Mouse (Mus musculus) hindbrain, embryonic 10.5 days (tissue): Measurements from ENCODE around the gene Zfp637. TPM values are rescaled to one million over a fixed set of nuclear protein-coding genes. Genes with fewer than 3 reads are reported as not detected.

ENCODE experiments used
- DNase-seq: peaks from one replicate; pipeline ENCODE4 v3.0.0-alpha.2; 2017; ENCODE audit warnings: low spot score
- H3K27ac ChIP-seq: fragments of 300-500 bp; sonication (generic); 2 replicates; pipeline ENCODE4 v1.5.1; 2016; ENCODE audit warnings: mild to moderate bottlenecking, moderate library complexity
- H3K27me3 ChIP-seq: fragments of 300-500 bp; sonication (generic); 2 replicates; pipeline ENCODE4 v1.6.1; 2016; ENCODE audit warnings: mild to moderate bottlenecking; ENCODE audit not compliant: poor library complexity, insufficient read depth, severe bottlenecking
- H3K36me3 ChIP-seq: fragments of 300-500 bp; sonication (generic); 2 replicates; pipeline ENCODE4 v1.6.1; 2016; ENCODE audit warnings: mild to moderate bottlenecking, moderate library complexity
- H3K4me1 ChIP-seq: fragments of 300-500 bp; sonication (generic); replicated peaks from 2 replicates; pipeline ENCODE4 v1.6.1; 2016; ENCODE audit warnings: mild to moderate bottlenecking
- H3K4me3 ChIP-seq: fragments of 300-500 bp; sonication (generic); 2 replicates; pipeline ENCODE4 v1.5.1; 2016; ENCODE audit warnings: mild to moderate bottlenecking, moderate library complexity
- H3K9me3 ChIP-seq: fragments of 300-500 bp; sonication (generic); 2 replicates; pipeline ENCODE4 v1.6.1; 2016; ENCODE audit warnings: mild to moderate bottlenecking, moderate library complexity
- WGBS: fragments of 180-500 bp; shearing (Covaris S2); methylation state at CpG from one replicate; pipeline ENCODE4 v1.1.7; 2016; 5-methylcytosine and 5-hydroxymethylcytosine counted together
- polyA plus RNA-seq: library from polyadenylated mRNA; unstranded; fragments of >200 nt; fragmentation: Nextera tagmentation; extraction: Ambion mirVana; gene quantifications from 2 replicates; pipeline ENCODE4 v1.2.1, GENCODE M21; 2016

Zfp637 gene
- polyA plus RNA-seq, 1 experiment from 2014 or later, result 118 TPM

DNA sequence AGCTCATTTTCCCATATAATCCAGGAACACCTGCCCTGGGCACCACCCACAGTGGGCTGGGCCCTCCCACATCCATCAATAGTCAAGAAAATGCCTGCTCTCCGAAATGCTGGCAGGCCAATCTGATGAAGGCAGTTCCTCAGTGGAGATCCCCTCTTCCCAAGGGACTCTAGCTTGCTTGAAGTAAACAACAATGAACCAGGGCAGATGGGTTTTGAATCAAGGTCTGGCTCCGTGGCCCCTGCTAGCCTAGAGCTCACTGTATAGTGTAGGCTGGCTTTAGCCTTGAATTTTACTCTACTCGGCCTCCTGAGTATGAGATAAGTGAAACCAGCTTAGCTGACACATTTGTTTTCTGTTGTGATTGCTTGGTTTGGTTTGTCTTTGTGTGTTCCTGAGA, 51.4 kb downstream of the Zfp637 start:
- Histone ChIP-seq H3K9me3 (no peaks in the 10 kb centered on the region), H3K4me3 (no peak overlapping the region), H3K36me3 (no peaks in the 10 kb centered on the region), H3K27ac (no peak overlapping the region), H3K27me3 (no peaks in the 10 kb centered on the region), H3K4me1 (0 out of 2 replicates have a peak, but pooled peaks cover 5% of the 10 kb centered on the region)
- 65% methylated on average over 3 of the region's 3 CpGs for WGBS
- DNase-seq, result no peak

- H3K36me3 ChIP-seq, result no peaks in the 10 kb centered on the region
- no peak for DNase-seq
- 94% methylated on average over 2 of the region's 2 CpGs for WGBS
- no peaks in the 10 kb centered on the region for H3K27me3 ChIP-seq
- no peak overlapping the region for H3K27ac ChIP-seq
- H3K4me1 ChIP-seq, result 0 out of 2 replicates have a peak, but pooled peaks cover 5% of the 10 kb centered on the region
- no peak overlapping the region for H3K4me3 ChIP-seq
- H3K9me3 ChIP-seq, result no peaks in the 10 kb centered on the region
These were observed 52.5 kb downstream of the Zfp637 start for GRCm38 (mm10) chr6:117893435-117893834.

Other genes with a start within 250 kb of the Zfp637 start
- gene Zfp239, start 20.9 kb downstream of the Zfp637 start, polyA plus RNA-seq, result 9.9 and 12.9 TPM in 2 replicates
- gene Hnrnpf, start 59.1 kb downstream of the Zfp637 start, polyA plus RNA-seq, result 559 and 788 TPM in 2 replicates
- 2.1 and 2.6 TPM in 2 replicates for gene Fxyd4, start 96.5 kb downstream of the Zfp637 start, polyA plus RNA-seq
- 0.06 TPM in 1 of 2 replicates, not detected in the other for gene Rasgef1a, start 170.3 kb downstream of the Zfp637 start, polyA plus RNA-seq